Mouse (Mus musculus) erythroblast, embryonic 14.5 days (primary cell): Measurements from ENCODE around the gene Pdss2.

Experiments
- GATA1 ChIP-seq: IDR thresholded peaks from 2 replicates; pipeline ENCODE4 v1.6.1; 2012; ENCODE audit warnings: low read length, inconsistent platforms, mixed read lengths
- TAL1 ChIP-seq: IDR thresholded peaks from 3 replicates; pipeline ENCODE4 v1.6.1; 2012; ENCODE audit warnings: low read length, inconsistent platforms, mixed read lengths

GRCm38 (mm10) chr10:43372315-43372714 lies 151.0 kb downstream of the Pdss2 start:
- TF ChIP-seq GATA1 = no peak
- no peak for TF ChIP-seq TAL1
